Mouse (Mus musculus) midbrain, embryonic 10.5 days (tissue): ENCODE results near the gene Grasp. TPM values are rescaled to one million over a fixed set of nuclear protein-coding genes. Genes with fewer than 3 reads are reported as not detected.
A peak's percentile ranks its signal among the peaks of the same experiment; 100 is the strongest.

Experiments
- DNase-seq: peaks from one replicate; pipeline ENCODE4 v3.0.0-alpha.2; 2017; ENCODE audit warnings: low spot score
- H3K27ac ChIP-seq: fragments of 300-500 bp; sonication (generic); replicated peaks from 2 replicates; pipeline ENCODE4 v1.5.1; 2016; ENCODE audit warnings: mild to moderate bottlenecking
- H3K27me3 ChIP-seq: fragments of 300-500 bp; sonication (generic); 2 replicates; pipeline ENCODE4 v1.6.1; 2016; ENCODE audit warnings: low read depth, mild to moderate bottlenecking; ENCODE audit not compliant: poor library complexity, severe bottlenecking
- H3K36me3 ChIP-seq: fragments of 300-500 bp; sonication (generic); 2 replicates; pipeline ENCODE4 v1.6.1; 2016; ENCODE audit warnings: mild to moderate bottlenecking, moderate library complexity
- H3K4me1 ChIP-seq: fragments of 300-500 bp; sonication (generic); 2 replicates; pipeline ENCODE4 v1.6.1; 2016
- H3K4me3 ChIP-seq: fragments of 300-500 bp; sonication (generic); 2 replicates; pipeline ENCODE4 v1.5.1; 2016; ENCODE audit warnings: mild to moderate bottlenecking, moderate library complexity
- H3K9me3 ChIP-seq: fragments of 300-500 bp; sonication (generic); replicated peaks from 2 replicates; pipeline ENCODE4 v1.6.1; 2016; ENCODE audit warnings: mild to moderate bottlenecking
- WGBS: fragments of 180-500 bp; shearing (Covaris S2); methylation state at CpG from one replicate; pipeline ENCODE4 v1.1.7; 2016; 5-methylcytosine and 5-hydroxymethylcytosine counted together
- polyA plus RNA-seq: library from polyadenylated mRNA; unstranded; fragments of >200 nt; fragmentation: Nextera tagmentation; extraction: Ambion mirVana; gene quantifications from 2 replicates; pipeline ENCODE4 v1.2.1, GENCODE M21; 2016

Gene Grasp
- polyA plus RNA-seq, 1 experiment from 2014 or later: 3.2 TPM

DNA sequence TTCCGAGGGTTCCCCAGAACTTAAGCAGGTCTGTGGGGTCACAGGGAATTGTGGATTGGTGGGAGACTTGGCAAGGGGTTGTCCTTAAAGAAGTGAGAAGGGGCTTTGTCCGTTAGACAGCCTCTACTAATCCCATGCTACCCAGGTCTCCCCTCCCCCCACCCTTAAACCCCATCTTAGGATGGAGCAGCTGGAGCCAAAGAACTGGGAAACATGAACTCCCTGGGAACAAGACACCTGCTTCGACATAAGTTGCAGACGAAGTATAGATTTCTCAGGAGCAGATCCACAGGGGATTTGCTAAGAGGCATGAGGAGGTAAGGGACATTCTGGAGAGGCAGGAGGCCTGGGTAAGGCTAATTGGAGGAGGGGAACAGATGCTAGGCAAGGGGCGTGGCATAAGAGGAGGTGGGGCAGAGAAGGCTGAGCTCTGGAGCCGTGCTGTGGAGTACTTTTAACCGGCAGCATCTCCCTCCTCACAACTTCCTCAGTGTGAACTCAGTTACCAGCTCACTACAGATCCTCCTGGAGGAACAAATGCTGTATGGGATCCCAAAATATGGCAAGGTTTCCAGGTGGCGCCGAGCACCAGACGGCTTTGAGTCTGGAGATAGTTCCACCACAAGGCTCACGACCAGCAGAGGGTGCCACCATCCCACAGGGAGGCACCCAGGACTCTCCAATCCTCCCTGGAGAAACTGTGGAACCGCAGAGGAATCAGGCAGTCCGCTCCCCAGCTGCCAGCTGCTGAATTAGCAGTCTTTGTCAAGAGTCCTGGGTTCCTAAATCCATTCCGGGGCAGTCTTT is 2.5 kb upstream of the Grasp start:
- peak; percentile 83 for DNase-seq
- Histone ChIP-seq H3K4me1 (peaks cover 61% of the 10 kb centered on the region), H3K36me3 (no peaks in the 10 kb centered on the region), H3K27ac (peak overlapping the region; percentile 90), H3K9me3 (no peaks in the 10 kb centered on the region), H3K4me3 (peak overlapping the region; percentile 78), H3K27me3 (peaks cover 43% of the 10 kb centered on the region)
- WGBS: under 1% methylated on average over 14 of the region's 14 CpGs

DNA sequence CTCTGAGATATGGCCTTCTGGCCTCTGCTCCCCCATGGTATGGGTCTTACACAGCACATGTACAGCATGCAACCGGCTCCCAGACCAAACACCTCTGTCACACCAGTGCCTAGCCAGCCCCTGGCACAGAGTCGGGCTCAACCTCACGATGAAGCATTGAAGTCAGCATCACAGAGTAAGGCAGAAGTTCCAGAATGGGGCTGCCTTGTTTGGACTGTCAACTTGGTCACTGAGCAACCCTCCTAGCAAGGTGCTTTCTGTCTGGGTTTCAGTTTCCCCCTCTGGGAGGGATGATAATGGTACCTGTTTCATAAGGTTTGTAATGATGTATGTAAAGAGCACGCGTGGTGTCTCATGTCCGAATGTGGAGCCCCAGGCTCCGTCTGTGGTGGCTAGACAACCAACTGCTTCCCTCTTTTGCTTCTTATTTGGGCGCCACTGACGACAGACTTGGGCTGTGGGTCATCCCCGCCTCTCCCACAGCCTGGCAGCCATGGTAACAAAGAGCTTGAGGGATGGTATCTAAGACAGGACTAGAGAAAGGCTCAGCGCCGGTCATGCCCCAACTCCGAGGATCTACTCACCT is 998 bp upstream of the Grasp start:
- peak; percentile 45 for DNase-seq
- Histone ChIP-seq H3K27ac (peak overlapping the region; percentile 90), H3K9me3 (no peaks in the 10 kb centered on the region), H3K36me3 (0 out of 2 replicates have a peak, but pooled peaks cover 2% of the 10 kb centered on the region), H3K4me1 (peaks cover 75% of the 10 kb centered on the region), H3K27me3 (peaks cover 48% of the 10 kb centered on the region), H3K4me3 (peak overlapping the region; percentile 78)
- WGBS: 42% methylated on average over 13 of the region's 13 CpGs

DNA sequence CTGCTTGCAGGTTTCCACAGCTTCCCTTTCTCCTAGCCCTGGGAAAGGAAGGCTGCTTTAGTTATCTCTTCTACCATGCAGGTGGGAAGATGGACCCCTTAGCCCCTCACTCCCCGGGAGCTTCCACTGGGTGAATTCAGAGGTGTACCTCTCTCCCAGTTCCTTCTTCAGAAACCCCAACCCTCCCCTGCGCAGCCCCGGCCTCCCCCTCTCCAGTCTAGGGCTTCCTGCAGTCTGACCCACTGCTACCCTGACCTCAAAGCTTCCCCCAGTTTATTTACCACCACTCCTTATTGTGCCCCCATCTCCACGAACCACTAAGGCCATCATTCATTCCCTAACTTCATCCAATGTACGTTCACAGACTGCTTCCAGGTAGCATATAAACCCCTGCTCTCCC is 392 bp upstream of the Grasp start:
- peaks cover 48% of the 10 kb centered on the region for H3K27me3 ChIP-seq
- peak overlapping the region; percentile 78 for H3K4me3 ChIP-seq
- no peak for DNase-seq
- peak overlapping the region; percentile 90 for H3K27ac ChIP-seq
- H3K9me3 ChIP-seq: no peaks in the 10 kb centered on the region
- peaks cover 3% of the 10 kb centered on the region; the same call in 1 of the 2 replicates for H3K36me3 ChIP-seq
- 11% methylated on average over 5 of the region's 5 CpGs for WGBS
- H3K4me1 ChIP-seq: peaks cover 81% of the 10 kb centered on the region

DNA sequence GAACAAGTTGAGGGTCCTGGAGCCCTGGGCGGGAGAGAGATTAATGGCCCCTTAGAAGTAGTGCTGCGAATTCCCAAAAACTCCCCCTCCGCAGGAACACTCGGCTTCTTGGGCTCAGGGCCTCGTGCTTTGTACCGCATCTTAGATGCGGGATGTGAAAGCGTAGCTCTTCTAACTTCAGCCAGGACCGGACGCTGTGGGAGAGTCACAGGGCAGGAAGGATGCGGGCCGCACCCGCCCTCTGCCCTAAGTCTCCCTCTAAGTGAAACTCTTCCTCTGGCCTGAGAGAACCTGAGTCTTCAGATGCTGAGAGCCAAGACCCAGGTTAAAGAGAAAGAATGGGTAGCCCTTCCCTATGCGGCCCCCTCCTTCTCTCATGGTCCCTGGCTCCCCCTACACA is 989 bp downstream of the Grasp start:
- H3K4me1 ChIP-seq: peaks cover 76% of the 10 kb centered on the region
- H3K36me3 ChIP-seq: peaks cover 17% of the 10 kb centered on the region
- peaks cover 48% of the 10 kb centered on the region for H3K27me3 ChIP-seq
- H3K27ac ChIP-seq: peak overlapping the region; percentile 90
- DNase-seq: no peak
- 3% methylated on average over 14 of the region's 14 CpGs for WGBS
- H3K9me3 ChIP-seq: no peaks in the 10 kb centered on the region
- peak overlapping the region; percentile 78 for H3K4me3 ChIP-seq

DNA sequence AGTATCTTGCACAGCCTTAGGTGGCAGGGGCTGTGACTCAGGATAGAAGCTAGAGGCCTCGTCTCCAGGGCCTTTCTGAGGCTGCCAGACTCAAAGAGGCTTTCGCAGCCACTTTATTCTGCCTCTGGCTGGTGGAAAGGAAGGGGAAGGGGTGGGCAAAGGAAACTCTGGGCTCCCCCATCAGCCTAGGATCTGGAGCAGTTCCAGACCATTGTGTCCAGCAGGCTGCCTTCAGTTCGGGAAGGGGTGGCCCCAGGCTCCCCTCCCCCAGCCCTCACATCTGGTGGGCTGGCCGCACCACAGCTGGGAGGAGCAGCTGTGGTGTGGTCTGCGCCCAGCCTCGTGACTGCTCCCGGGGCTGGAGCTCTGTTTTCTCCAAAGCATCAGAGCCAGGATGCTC is 4.0 kb downstream of the Grasp start:
- 18% methylated on average over 7 of the region's 7 CpGs for WGBS
- Histone ChIP-seq H3K4me1 (peaks cover 59% of the 10 kb centered on the region), H3K27me3 (peaks cover 60% of the 10 kb centered on the region), H3K27ac (0 out of 2 replicates have a peak overlapping the region, but pooled peaks have one; percentile 7), H3K36me3 (peaks cover 42% of the 10 kb centered on the region), H3K9me3 (peaks cover 6% of the 10 kb centered on the region), H3K4me3 (peak overlapping the region; percentile 11; the same call in 1 of the 2 replicates)
- peak; percentile 34 for DNase-seq

DNA sequence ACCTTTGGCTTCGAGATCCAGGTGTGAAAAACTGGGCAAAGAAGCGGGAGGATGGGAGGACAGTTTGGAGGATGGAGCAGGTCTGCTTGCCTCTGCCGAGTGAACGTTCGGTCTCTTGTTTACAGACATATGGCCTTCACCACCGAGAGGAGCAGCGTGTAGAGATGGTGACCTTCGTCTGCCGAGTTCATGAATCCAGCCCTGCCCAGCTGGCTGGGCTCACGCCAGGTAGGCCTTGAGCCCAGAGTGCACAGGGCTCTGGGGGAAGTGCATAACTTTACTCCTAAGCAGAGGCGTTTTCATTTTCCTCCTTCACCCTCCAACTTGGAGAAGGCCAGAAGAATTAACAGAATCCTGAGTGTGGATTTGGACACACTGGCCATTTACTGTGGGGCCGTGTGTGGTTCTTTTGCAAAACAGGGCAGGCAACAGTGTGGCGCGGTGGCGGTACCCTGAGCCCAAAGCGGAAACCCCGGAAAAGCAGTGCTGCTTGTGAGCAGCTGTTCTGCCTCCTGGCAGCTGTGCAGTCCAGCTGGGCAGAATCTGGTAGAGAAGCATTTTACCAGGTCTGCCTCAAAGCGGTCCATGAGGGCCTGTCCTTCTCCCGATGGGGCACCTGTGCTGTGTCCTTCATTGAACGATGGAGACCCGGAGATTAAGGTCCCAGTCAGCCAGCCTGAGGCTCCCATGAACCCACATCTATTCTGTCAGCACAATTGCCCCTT is 5.0 kb downstream of the Grasp start:
- 93% methylated on average over 21 of the region's 21 CpGs for WGBS
- Histone ChIP-seq H3K27me3 (peaks cover 55% of the 10 kb centered on the region), H3K27ac (no peak overlapping the region), H3K4me1 (peaks cover 58% of the 10 kb centered on the region), H3K9me3 (peaks cover 6% of the 10 kb centered on the region), H3K4me3 (no peak overlapping the region), H3K36me3 (peaks cover 42% of the 10 kb centered on the region)
- no peak for DNase-seq

DNA sequence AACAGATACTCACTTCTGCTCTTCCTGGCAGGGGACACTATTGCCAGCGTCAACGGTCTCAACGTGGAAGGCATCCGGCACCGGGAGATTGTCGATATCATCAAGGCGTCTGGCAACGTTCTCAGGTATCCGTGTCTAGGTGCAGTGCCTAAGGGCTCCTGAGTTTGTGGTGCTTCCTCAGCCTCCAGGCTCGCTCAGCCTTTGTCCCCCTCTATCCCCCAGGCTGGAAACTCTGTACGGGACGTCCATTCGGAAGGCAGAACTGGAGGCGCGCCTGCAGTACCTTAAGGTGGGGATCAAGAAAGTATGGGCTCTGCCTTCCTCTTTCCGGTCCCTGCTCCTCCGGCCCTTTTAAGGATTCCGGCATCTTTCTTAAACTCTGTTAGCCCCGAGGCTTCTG is 6.5 kb downstream of the Grasp start:
- Histone ChIP-seq H3K4me3 (no peak overlapping the region), H3K36me3 (peaks cover 42% of the 10 kb centered on the region), H3K27ac (no peak overlapping the region), H3K27me3 (peaks cover 50% of the 10 kb centered on the region), H3K9me3 (peaks cover 6% of the 10 kb centered on the region), H3K4me1 (peaks cover 49% of the 10 kb centered on the region)
- DNase-seq: no peak
- WGBS: 93% methylated on average over 19 of the region's 19 CpGs

DNA sequence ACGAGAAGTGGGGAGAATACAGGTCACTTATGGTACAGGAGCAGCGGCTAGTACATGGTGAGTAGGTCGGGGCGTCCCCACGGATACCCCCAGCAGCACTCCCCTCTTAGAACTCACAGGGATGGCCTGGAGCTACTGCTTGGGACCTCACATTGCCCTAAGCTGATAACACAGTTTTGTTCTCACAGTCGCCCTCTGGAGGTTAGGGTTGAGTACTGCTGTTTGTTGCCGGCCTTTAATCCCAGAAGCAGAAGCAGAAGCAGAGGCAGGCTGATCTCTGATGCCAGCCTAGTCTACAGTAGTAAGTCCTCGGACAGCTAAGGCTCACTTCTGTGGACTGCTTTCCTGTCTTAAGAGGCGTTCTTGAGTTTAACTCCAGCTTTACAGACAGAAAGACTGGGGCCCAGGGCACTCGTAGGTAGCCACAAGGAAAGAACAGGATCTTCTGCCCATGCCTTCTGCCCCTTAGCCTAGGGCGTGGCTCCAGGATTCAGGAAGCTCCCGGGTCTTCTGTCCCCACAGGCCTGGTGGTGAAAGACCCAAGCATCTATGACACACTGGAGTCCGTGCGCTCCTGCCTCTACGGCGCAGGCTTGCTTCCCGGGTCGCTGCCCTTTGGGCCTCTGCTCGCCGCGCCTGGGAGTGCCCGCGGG is 7.1 kb downstream of the Grasp start:
- Histone ChIP-seq H3K9me3 (peaks cover 6% of the 10 kb centered on the region), H3K4me1 (peaks cover 56% of the 10 kb centered on the region), H3K27me3 (peaks cover 50% of the 10 kb centered on the region), H3K36me3 (peaks cover 42% of the 10 kb centered on the region), H3K4me3 (peak overlapping the region; percentile 32), H3K27ac (peak overlapping the region; percentile 17; the same call in 1 of the 2 replicates)
- no peak for DNase-seq
- WGBS: 74% methylated on average over 23 of the region's 23 CpGs

DNA sequence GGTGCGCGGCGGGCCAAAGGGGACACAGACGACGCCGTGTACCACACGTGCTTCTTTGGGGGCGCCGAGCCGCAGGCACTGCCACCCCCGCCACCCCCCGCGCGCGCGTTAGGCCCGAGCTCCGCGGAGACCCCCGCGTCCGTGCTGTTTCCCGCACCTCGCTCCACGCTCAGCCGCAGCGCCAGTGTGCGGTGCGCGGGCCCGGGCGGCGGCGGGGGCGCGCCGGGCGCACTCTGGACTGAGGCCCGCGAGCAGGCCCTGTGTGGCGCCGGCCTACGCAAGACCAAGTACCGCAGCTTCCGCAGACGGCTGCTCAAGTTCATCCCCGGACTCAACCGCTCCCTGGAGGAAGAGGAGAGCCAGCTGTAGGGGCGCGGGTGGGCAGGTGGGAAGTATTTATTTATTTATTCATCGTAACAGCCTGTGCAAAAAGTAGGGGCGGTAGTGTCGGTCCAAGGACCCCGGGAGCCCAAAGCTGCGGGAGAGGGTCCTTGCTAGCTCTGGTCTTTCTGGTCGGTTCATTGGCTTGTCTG is 7.7 kb downstream of the Grasp start:
- Histone ChIP-seq H3K4me3 (peak overlapping the region; percentile 32), H3K4me1 (peaks cover 55% of the 10 kb centered on the region), H3K27ac (peak overlapping the region; percentile 17; the same call in 1 of the 2 replicates), H3K36me3 (peaks cover 42% of the 10 kb centered on the region), H3K27me3 (peaks cover 44% of the 10 kb centered on the region), H3K9me3 (peaks cover 6% of the 10 kb centered on the region)
- no peak for DNase-seq
- WGBS: 68% methylated on average over 56 of the region's 56 CpGs

DNA sequence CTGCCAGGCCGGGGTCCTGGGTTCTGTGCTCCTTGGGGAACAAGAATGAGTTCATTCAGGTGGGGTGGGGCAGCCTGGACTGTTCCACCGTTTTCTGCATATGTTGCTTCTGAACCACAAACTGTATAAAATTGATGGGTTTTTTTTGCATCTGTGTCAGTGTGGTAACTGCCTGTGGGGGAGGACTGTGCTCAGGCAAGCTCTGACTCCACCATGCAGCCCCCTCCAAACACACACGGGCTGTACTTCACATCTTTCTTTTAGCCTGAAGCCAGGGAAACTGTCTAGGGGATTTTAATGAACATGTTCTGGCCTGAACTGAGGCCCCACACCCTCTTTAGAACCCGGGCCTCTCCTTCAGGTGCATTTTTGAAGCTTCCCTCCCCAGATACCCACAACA is 8.6 kb downstream of the Grasp start:
- no peak for DNase-seq
- Histone ChIP-seq H3K27ac (no peak overlapping the region), H3K4me1 (peaks cover 46% of the 10 kb centered on the region), H3K9me3 (peaks cover 6% of the 10 kb centered on the region), H3K36me3 (peaks cover 42% of the 10 kb centered on the region), H3K27me3 (peaks cover 49% of the 10 kb centered on the region), H3K4me3 (no peak overlapping the region)
- WGBS: 81% methylated on average over 4 of the region's 4 CpGs

DNA sequence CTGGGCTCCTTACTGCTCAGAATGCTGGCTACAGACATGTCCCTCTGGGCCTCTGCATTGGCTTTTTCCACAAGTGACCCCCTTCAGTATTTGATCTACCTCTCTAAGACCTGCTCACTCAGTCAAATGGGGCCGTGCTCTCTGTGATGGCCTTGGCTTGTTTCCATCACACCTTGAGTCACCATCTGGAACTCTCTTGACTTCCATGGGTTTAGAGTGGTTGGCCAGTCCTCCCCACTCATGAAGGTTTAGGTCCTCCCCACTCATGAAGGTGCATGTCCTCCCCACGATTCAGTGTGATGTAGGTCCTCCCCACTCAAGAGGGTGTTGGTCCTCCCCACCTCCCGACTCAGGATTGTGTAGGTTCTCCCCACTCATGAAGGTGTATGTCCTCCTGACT is 9.2 kb downstream of the Grasp start:
- Histone ChIP-seq H3K36me3 (peaks cover 39% of the 10 kb centered on the region), H3K27me3 (peaks cover 55% of the 10 kb centered on the region), H3K4me1 (peaks cover 41% of the 10 kb centered on the region), H3K4me3 (no peak overlapping the region), H3K27ac (no peak overlapping the region), H3K9me3 (peaks cover 6% of the 10 kb centered on the region)
- WGBS: 92% methylated on average over 3 of the region's 3 CpGs
- DNase-seq: no peak

DNA sequence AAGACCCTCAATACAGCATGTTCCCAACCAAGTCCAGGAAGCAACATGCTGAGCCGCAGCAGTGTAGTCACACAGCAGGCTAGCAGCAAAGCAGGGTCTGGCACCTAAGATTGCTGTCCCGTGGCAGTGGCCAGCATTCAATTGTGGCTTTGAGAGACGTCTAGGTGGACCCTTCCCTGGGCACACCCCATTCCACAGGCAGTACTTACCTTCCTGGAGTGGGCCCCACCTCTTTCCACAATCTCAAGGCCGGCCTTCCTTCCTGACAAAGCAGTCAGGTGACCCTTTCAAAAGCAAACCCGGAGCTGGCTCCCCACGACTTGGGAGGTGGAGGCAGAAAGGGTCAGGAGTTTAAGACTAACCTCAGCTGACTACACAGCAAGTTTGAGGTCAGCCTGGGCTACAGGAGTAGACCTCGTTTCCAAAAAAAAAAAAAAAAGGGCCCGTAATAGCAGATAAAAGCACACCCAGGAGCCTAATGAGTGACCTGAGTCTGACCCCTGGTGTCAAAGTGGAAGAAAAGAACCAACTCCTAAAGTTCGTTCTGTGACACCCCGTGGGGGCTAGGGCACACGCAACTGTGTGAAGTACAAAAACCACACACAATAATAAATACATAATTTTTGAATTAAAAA is 9.8 kb downstream of the Grasp start:
- Histone ChIP-seq H3K4me3 (no peak overlapping the region), H3K36me3 (peaks cover 37% of the 10 kb centered on the region), H3K27ac (no peak overlapping the region), H3K4me1 (peaks cover 40% of the 10 kb centered on the region), H3K27me3 (peaks cover 61% of the 10 kb centered on the region), H3K9me3 (peaks cover 6% of the 10 kb centered on the region)
- 28% methylated on average over 11 of the region's 11 CpGs for WGBS
- DNase-seq: no peak
